Mouse (Mus musculus): ENCODE results near the gene Spsb4.

DNA sequence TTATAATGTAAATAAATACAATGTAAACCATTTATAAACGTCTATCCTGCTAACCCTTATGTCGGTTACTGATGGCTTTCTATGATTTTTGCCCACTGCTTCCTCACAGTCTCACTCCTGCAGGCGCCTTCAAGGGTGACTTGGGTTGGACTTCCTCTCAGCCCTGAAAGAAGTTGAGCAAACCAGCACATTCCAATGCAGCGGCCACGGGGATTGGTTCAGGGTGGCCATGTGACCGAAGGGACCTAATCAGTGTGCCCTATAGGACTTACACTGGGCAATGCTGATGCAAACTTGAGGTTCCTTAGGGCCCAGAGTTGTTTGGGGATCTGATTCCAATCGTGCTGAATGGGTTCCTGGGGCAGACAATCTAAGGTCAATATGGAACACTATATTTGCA, 59.2 kb downstream of the Spsb4 start:
- TF ChIP-seq CTCF (IDR thresholded peaks at IDR 0.05), result no peak
- no peak for TF ChIP-seq POLR2A (IDR thresholded peaks at IDR 0.05; ENCODE audit: insufficient read depth, low read depth, low read length)
- TF ChIP-seq EP300 (IDR thresholded peaks at IDR 0.05; ENCODE audit: insufficient read depth, low read depth, low read length), result no peak

Data from heart, adult 2 months (tissue).